Mouse (Mus musculus): Measurements from ENCODE around the gene Cmc2.

The Cmc2 gene

DNA sequence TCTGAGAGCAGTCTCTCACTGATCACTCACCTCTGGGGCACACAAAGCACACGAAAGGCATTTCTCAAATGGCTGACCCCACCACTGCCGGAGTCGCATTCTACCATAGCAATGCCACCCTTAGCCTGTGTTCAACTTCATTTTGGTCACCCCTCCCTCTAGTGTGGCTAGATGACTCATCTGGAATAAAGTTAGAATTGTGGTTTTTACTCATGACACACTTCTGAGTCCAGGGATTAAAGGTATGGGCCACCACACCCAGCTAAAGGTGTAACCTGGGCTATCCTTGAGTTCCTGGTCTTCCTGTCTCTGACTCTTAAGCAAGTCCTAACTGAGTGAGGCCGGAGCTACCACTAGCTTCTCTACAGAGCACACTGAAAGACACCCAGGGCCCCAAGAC, 15.4 kb downstream of the Cmc2 start:
- DNase-seq (ENCODE audit: low spot score) = no peak

DNA sequence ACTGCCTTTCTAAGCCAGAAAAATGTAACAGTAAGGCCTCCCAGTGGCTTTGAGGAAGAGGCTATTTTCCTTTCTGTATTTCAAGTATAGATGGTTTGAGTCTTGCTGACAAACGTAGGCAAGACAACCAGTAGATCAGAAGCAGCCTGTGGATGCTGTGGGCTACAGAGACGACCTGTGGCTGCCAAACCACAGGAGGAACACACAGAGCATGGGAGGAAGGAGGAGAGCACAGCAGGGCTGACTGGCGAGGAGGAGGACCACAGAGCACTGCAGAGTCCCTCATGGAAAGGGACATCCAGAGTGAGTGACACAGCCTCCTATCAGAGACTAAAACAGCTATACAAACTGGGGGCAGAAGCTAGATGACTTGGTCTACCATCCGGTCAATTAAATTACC, 16.0 kb downstream of the Cmc2 start:
- DNase-seq (ENCODE audit: low spot score) = no peak

DNA sequence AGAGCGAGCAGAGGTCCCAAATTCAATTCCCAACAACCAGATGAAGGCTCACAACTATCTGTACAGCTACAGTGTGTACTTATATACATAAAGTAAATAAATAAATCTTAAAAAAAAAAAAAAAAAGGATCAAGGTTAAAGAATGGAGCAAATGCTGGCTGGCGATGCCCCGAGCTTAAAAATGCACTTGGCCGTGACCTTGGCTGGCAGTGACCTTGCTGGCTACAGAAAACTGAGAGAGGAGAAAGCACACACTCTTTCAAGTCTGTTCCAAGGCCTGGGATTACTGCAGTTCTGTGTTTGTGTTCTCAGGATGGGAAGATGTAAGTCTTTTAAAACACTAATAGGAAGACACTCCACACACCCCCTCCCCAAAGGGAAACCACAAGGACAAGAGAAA, 16.5 kb downstream of the Cmc2 start:
- no peak for DNase-seq (ENCODE audit: low spot score)

DNA sequence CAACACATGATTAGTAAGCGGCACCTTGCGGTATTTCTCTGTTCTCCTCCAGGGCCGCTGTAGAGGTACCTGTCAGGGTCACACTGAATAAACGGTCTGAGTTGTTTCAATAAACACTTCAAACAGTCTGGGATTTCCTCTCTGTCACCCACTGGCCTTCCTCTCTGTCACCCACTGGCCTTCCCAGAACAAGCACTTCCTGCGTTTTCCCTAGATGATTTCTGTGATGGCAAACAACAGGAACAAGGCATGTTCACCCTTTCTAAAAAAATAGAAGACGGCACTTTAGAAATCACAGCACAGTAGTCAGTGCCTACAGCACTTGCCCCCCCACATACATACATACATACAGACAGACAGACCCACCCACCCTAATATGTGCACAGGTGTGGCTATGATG, 25.7 kb downstream of the Cmc2 start:
- DNase-seq (ENCODE audit: low spot score) = no peak

DNA sequence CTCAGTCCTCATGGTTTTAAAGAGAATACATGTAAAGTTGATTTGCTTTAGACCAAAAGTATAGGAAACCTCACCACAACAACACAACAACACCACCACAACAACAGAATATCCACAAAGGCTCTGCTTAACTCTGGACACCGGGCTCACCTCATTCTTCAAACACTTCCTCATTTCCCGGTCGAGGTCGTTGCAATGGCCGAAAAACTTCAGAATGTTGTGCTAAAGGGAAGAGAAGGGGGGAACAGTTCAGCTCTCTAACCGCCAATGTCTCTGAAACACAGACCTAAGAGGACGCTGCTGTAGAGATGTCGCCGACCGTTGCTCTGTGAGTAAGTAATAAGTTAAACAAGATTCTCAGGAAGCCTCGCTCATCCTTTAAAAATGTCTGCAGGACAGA, 27.3 kb downstream of the Cmc2 start:
- DNase-seq (ENCODE audit: low spot score) = no peak

DNA sequence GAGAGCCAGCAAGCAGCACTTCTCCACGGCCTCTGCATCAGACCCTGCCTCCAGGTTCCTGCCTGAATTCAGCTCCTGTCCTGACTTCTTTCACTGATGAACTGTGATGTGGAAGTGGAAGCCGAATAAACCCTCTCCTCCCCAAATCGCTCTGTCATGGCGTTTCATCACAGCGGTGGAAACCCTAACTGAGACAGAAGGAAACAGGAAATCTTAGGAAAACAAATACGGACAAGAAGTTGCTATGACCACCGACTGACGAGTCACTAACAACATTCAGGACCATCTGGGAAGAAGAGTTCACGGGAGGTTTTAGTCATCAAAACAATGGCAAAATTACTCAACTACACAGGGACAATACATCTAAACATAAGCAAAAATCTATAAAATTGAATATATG, 28.6 kb downstream of the Cmc2 start:
- DNase-seq (ENCODE audit: low spot score) = peak; percentile 16

DNA sequence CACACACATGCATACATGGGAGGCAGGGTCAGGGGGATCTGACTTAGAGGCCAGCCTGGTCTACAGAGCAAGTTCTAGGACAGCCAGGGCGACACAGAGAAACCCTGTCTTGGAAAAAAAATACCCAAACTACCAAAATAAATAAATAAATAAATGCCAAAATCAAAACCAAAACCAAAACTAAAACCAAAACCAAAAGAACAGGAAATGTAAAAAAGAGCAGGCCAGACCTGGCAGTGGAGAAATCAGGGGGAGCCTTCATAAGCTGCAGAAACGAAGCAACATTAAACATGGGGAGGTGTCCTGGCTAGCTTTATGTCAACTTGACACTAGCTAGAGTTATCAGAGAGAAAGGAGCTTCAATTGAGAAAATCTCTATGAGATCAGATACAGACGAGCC, 29.1 kb downstream of the Cmc2 start:
- no peak for DNase-seq (ENCODE audit: low spot score)

DNA sequence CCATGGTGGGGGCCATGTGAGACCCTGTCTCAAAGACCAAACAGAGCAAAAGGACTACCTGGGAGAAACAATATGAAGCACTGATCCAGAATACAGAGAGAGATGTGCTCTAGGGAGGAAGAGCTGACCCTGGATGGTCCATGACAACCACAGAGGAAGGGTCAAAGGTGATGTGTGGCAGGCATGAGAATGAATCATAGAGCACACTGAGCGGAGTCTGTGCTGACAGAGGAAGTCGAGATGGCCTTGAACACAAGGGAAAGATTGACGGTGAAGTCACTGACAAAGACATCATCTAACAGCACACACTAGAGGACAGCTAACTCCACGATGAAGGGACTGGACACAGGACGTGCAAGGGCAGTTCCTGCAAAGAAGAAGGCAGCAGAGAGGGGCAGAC, 29.8 kb downstream of the Cmc2 start:
- no peak for DNase-seq (ENCODE audit: low spot score)

DNA sequence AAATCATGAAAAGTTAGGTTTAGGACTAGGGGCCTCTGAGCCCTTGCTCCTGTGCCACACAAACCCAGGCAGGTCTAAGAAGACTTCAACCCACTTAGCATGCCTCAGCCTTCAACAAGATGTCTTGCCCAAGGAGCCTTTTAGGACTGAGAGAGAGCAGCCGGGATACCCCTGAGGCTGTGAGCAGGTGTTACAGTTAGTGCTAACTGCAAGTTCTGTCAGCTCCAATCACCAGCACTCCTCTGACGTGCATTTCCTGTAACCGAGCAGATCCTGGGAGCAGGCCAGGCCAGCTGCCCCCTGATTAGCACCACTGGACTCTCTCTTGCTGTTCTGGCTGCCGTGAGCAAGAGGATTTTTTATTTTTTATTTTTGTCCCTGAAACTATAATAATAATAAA, 33.4 kb downstream of the Cmc2 start:
- DNase-seq (ENCODE audit: low spot score) = no peak

DNA sequence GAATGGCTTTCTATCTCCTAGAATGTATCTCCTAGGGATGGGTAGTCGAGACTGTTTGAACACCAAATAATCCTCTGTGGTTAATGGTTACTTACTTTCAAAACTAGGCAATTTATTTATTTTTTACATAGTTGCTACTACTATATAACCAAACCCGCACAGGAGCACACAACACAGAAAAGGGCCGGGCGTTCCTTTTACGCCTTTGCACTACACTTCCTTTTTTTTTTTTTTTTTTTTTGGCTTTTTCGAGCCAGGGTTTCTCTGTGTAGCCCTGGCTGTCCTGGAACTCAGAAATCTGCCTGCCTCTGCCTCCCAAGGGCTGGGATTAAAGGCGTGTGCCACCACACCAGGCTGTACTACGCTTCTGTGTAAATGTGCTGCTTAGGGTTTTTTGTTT, 39.9 kb downstream of the Cmc2 start:
- DNase-seq (ENCODE audit: low spot score) = no peak

DNA sequence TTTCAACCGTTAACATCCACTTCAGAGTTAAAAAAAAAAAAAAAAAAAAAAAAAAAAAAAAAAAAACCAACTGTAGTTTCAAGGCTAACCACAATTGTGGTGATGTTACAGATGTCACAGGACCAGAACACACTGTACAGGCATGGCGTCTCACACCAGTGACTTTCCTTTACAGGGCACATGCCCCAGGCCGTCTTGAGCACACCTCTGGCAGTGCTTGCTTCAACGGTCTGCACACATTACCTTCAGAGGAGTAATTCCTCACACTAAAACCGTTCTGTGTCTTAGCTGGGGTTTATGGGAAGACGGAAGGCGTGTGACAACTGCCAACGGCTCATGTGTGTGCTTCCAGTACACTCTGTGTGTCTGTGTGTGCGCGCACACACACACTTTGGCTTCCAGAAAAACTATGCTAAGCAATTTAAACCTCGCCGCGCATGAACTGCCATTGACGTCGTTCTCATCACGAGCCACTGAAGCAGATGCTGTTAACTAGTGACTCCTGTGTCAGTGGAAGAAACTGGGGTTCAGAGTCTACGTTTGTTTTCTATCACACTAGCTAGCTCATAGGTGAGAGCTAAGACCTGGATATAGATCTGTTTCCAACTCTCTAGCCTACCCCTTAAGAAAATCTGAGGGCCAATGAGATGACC, 45.3 kb downstream of the Cmc2 start:
- no peak for DNase-seq (ENCODE audit: low spot score)

DNA sequence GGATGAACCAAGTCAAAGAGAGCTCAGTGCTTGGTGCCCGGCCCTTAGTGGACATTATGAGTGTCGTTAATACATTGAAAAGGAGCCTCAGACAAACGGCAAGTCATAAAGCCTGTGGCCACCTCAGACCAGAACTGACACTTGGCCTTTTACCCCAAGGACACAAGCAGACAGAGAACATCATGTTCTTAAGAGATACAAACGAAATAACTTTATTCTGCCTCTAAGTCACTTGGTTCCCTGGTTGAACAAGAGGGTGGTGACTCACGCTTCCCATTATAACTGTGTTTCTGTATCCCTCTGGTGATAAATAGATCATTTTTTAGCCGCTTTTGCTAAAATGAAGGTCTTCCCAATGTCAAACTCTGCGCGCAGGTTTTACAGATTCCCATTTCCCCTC, 47.3 kb downstream of the Cmc2 start:
- DNase-seq (ENCODE audit: low spot score) = no peak

DNA sequence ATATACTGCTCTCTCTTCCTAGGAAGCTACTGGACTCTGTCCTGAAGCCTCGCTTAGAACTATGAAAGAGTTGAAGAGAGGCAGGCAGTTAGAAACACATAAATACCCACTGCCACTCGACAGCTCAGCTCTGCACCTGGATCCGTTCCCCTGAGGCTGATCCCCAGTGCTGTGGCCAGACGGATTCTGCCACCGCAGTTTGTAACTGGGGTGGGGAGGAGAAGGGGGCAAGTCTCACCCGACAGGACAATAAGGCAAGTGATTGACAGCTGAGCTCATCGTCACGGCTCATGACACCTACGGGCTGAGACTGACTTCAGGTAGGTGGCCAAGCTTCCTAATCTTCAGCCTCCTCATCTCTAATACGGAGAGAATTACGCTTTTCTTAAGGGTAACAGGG, 47.7 kb downstream of the Cmc2 start:
- no peak for DNase-seq (ENCODE audit: low spot score)

DNA sequence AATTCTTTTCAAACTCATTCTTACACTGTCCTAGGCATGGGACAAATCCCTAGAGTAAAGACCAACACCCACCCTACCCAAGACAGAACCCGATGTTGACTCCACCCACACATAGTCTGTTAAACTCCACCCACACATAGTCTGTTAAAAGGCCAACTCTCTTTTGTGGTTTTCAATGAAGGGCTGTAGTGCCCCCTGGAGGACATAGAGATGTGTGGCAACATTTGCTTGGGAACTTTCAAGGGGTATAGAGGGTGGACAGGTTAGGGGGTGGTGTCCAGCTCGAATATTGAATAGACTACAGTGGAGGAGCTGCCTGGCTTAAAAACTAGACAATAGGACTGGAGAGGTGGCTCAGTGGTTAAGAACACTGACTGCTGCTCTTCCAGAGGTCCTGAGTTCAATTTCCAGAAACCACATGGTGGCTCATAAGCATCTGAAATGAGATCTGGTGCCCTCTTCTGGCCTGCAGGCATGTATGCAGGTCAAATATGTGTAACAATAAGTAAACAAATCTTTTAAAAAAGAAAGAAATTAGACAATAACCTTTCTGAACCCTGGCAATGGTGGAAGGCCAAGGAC, 48.4 kb downstream of the Cmc2 start:
- DNase-seq (ENCODE audit: low spot score) = peak; percentile 23

DNA sequence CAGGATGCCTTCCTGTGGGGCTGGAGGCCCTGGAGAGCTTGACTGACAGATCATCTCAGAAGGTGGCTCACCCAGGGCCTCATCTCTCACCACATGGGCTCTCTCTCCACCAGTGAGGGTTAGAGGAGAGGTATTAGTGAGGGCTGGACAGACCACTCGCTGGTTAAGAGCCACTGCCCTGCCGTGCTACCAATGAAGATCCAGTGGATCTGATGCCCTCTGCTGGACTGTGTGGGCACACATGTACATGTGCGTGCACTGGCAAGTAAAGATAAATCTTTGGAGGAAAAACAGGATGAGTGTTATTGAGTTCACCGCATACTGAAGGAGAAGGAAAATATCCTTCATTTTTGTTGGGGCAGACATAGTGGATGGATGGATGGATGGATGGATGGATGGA, 52.6 kb downstream of the Cmc2 start:
- DNase-seq (ENCODE audit: low spot score) = peak; percentile 74

DNA sequence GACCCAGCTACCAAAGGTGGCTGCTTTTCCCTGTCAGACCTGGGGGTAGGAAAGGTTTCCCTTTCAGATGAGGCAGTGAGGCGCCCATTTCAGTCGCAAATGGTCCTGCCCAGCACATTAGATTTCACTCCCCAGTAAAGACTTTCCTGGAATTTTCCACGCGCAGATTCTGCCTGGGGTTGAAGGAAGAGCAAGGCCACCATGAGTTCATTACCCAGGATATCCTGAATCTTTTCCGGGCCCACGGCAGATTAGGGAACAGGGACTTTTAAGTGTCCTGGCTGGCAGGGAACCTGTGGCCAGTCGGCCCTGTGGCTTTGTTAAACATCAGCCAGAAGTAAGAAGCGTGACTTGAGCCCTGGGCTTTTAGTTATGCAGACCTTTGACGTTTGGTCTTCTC, 53.9 kb downstream of the Cmc2 start:
- no peak for DNase-seq (ENCODE audit: low spot score)

DNA sequence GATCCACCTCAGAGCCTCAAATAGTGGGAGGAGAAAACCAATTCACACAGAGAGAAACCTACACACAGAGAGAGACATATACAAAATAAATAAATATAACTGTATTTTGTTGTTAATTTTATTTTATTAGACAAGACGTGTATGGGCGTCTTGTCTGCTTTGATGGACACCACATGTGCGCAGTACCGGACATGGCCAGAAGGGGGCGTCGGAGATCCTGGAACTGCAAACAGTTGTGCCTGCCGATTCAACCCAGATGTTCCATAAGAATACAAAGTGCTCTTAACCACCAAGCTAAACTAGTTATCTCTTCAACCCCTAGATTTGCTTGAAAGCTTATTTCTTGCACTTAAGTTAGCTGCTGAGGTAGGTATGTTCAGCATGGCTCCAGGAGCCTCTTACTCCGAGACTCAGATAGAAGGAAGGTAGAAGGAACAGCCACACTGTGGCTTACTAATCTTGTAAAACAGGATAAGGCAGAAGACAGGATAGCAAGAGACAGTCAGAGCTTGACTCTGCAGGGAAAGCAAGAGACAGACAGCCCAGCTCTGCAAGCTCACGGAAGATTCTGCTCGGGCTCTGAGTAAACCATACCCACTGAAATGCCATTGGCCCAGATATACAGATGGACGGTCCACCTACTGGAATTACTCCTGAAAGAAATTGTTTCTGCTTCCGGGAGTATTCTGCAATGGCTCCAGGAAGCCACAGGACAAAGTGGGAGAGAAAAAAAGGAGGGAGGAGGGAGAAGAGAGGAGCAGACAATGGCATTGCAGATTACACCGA, 54.9 kb downstream of the Cmc2 start:
- DNase-seq (ENCODE audit: low spot score) = peak; percentile 44

DNA sequence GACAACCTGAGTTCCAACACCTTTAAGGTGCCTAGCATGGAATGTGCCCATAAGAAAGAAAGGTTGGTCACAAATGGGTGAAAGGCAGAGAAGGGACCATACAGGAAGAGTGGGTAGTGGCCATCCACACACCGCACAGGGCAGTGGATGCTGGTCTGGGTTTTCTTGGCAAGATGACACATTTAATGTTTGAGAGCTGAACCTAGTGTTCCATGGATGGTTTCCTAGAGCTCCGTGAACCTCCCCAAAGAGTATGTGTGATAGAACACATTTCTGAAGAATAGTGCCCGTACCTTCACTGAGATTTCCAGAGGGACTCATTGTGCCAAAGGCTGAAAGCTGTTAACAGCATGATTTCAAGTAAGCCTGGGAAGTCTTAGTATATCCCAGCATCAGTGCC, 56.7 kb downstream of the Cmc2 start:
- DNase-seq (ENCODE audit: low spot score) = no peak

DNA sequence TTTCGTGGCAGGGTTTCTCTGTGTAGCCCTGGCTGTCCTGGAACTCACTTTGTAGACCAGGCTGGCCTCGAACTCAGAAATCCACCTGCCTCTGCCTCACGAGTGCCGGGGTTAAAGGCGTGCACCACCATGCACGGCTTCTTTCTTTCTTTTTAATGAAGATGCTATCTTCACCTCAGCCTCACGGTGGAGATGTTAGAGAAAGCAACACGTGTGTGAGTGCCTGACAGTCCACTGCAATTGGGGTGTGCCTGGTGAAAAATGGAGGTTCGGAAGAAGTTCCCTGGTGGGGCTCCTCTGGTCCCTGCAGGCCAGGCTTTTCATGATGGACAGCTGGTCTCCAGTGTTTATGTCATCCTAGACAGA, 57.2 kb downstream of the Cmc2 start:
- DNase-seq (ENCODE audit: low spot score) = no peak

DNA sequence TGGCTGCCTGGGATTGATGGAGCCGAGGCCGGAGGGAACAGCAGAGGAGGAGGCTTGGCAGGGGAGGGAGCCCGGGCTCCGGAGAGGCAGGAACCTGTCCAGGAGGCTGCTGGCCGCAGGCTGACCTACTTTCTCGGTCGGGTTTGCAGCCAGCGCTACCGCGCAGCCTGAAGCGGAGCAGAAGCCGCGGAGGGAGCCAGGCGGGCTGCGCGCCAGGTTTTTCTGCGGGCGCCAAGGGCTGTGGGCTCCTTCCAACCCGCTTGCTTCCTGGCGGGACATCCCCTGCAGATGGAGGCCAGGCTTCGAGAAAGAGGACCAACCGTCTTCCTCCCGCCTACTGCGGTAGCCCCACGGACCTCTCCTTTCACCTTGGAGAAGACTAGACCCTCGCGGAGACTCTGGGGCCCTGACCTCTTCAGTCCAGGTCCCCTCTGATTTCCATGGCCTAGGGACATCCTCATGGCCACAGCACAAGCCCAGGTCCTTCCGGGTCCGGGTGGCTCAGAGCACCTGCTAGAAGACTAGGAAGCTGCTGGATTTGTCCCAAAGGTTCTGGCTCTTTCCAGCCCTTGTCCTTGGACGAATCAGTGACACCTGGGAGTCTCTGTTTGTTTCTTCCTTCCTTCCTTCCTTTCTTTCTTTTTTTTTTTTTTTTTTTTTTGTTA, 57.8 kb downstream of the Cmc2 start:
- peak; percentile 41 for DNase-seq (ENCODE audit: low spot score)

DNA sequence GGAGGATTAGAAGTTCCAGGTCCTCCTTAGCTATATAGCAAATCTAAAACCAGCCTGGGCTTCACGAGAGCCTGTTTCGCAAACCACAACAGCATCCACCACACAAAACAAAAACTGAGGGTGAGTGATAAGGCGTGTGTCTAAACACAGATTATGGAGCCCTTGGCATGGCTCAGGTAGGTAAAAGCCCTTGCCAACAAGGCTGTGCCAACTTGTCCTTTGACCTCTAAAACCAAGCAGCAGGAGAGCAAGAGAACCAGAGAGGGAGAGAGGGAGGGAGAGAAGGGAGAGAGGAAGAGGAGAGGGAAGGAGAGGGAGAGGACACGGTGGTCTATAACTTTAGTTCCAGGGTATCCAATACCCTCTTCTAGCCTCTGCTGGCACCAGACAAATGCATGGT, 59.1 kb downstream of the Cmc2 start:
- DNase-seq (ENCODE audit: low spot score) = no peak

DNA sequence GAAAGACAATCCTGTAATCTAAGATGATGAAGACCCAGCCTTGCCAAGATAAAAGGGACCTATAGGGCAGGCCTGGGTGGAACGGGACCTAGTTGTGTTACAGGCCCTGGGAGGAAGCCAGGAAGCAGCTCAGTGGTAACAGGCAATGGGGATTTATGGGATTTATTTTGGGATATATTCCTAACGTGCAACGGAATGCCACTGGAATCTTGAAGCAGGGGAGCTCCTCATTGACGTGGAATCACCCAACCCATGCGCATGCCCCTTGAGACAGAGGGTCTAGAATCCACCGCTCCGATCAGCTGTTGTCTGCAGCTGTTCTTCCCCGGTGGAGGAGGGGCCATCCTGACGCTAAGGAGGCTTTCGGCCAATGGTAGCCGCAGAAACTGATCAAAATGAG, 69.2 kb downstream of the Cmc2 start:
- no peak for DNase-seq (ENCODE audit: low spot score)

DNA sequence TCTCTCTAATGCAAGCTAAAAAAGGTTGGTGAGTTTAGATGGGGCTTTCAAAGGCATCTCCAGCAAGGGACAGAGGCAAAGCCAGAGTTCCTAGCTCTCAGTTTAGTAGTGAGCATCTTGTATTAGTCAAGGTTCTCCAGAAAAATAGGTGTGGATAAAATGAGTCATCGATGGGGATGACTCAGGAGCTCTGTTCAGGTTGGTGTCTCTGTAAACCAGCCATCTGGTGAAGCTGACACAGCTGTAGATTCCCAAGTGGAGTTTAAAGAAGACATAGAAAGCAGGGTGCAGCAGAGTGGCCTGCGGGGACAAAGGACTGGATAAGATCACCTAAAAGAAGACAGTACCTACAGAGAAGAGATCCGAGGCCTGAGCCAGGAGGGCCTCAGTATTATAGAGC, 73.2 kb downstream of the Cmc2 start:
- DNase-seq (ENCODE audit: low spot score) = no peak

Measured in embryo, embryonic 10 days (tissue).